Mouse (Mus musculus) heart, embryonic 14.5 days (tissue): ENCODE data around the gene Nme7. TPM values are rescaled to one million over a fixed set of nuclear protein-coding genes. Genes with fewer than 3 reads are reported as not detected.
A peak's percentile ranks its signal among the peaks of the same experiment; 100 is the strongest.

ENCODE experiments used
- ATAC-seq: fragments of 200-750 bp; cut with Nextera tagmentation; 2 replicates; pipeline ENCODE4 v1.8.0; 2017; ENCODE audit warnings: low read depth, moderate TSS enrichment; ENCODE audit not compliant: insufficient number of reproducible peaks, insufficient read depth, low FRiP score
- H3K27ac ChIP-seq, 2 experiments: fragments of 200-500 bp in 1 of 2; fragments of 300-500 bp in 1 of 2; sonication (generic) in 1 of 2; replicated peaks in 1 of 2; 2 replicates each; pipeline ENCODE4 v1.5.1; 2012 to 2014; ENCODE audit warnings: low read depth in 2 of 2, low read length in 2 of 2, control low read depth in 1 of 2, mild to moderate bottlenecking in 1 of 2, mixed read lengths in 1 of 2; ENCODE audit not compliant: control insufficient read depth in 1 of 2, insufficient read depth in 1 of 2
- H3K27me3 ChIP-seq: fragments of 300-500 bp; sonication (generic); 2 replicates; pipeline ENCODE4 v1.6.1; 2014; ENCODE audit warnings: mild to moderate bottlenecking, low read length, control low read depth; ENCODE audit not compliant: control insufficient read depth, insufficient read depth
- H3K36me3 ChIP-seq: fragments of 300-500 bp; sonication (generic); 2 replicates; pipeline ENCODE4 v1.6.1; 2014; ENCODE audit warnings: mild to moderate bottlenecking, control low read depth, low read length, mixed read lengths; ENCODE audit not compliant: control insufficient read depth, insufficient read depth
- H3K4me1 ChIP-seq, 2 experiments: fragments of 200-500 bp in 1 of 2; fragments of 300-500 bp in 1 of 2; sonication (generic) in 1 of 2; 2 replicates each; pipeline ENCODE4 v1.6.1; 2012 to 2014; ENCODE audit warnings: low read length in 2 of 2, control low read depth in 1 of 2, mixed read lengths in 1 of 2; ENCODE audit not compliant: control insufficient read depth in 2 of 2, insufficient read depth in 2 of 2
- H3K4me2 ChIP-seq: fragments of 300-500 bp; sonication (generic); 2 replicates; pipeline ENCODE4 v1.6.1; 2014; ENCODE audit warnings: mild to moderate bottlenecking, low read length
- H3K4me3 ChIP-seq, 2 experiments: fragments of 200-500 bp in 1 of 2; fragments of 300-500 bp in 1 of 2; sonication (generic) in 1 of 2; 2 replicates each; pipeline ENCODE4 v1.5.1; 2012 to 2014; ENCODE audit warnings: low read length in 2 of 2, mild to moderate bottlenecking in 2 of 2, control low read depth in 1 of 2, low read depth in 1 of 2, moderate library complexity in 1 of 2; ENCODE audit not compliant: control insufficient read depth in 1 of 2, insufficient read depth in 1 of 2
- H3K9ac ChIP-seq: fragments of 300-500 bp; sonication (generic); 2 replicates; pipeline ENCODE4 v1.6.1; 2014; ENCODE audit warnings: mild to moderate bottlenecking, low read length
- H3K9me3 ChIP-seq: fragments of 300-500 bp; sonication (generic); 2 replicates; pipeline ENCODE4 v1.6.1; 2016; ENCODE audit warnings: low read length, control low read depth; ENCODE audit not compliant: control insufficient read depth
- WGBS: fragments of 180-500 bp; shearing (Covaris S2); extraction: QIAGEN DNeasy Blood & Tissue Kit; methylation state at CpG from one replicate; pipeline ENCODE4 v1.1.7; 2014; 5-methylcytosine and 5-hydroxymethylcytosine counted together
- polyA plus RNA-seq: library from polyadenylated mRNA; unstranded; fragments of >200 nt; fragmentation: Nextera tagmentation; extraction: Ambion mirVana; gene quantifications from 2 replicates; pipeline ENCODE4 v1.2.1, GENCODE M21; 2014

Nme7 gene
- polyA plus RNA-seq, 1 experiment from 2014 or later, result 19.4 TPM

- 63% methylated on average over 12 of the region's 12 CpGs for WGBS
- Histone ChIP-seq H3K4me2 (no peak overlapping the region), H3K27me3 (no peaks in the 10 kb centered on the region), H3K36me3 (no peaks in the 10 kb centered on the region), H3K4me3 (no peak overlapping the region), H3K4me1 (peaks cover 0 to 13% of the 10 kb centered on the region in 2 experiments; a peak in 3 of 4 replicates), H3K9ac (no peak overlapping the region), H3K9me3 (no peaks in the 10 kb centered on the region), H3K27ac (no peak overlapping the region)
- ATAC-seq, result 0 out of 2 replicates have a peak, but pooled peaks have one; percentile 68
Measured at GRCm38 (mm10) chr1:164366156-164367128, 62.5 kb downstream of the Nme7 start.

GRCm38 (mm10) chr1:164368152-164368551 is 64.2 kb downstream of the Nme7 start:
- 40% methylated on average over 4 of the region's 4 CpGs for whole genome bisulfite sequencing
- Histone ChIP-seq H3K36me3 (no peaks in the 10 kb centered on the region), H3K4me2 (no peak overlapping the region), H3K27me3 (no peaks in the 10 kb centered on the region), H3K4me1 (peaks cover 0 to 13% of the 10 kb centered on the region in 2 experiments; a peak in 3 of 4 replicates), H3K4me3 (no peak overlapping the region), H3K9ac (no peak overlapping the region), H3K9me3 (no peaks in the 10 kb centered on the region), H3K27ac (peak overlapping the region; percentile 19 to 47; a peak in 2 of 4 replicates)
- ATAC-seq, result peak; percentile 54; the same call in 1 of the 2 replicates

GRCm38 (mm10) chr1:164369781-164370180 is 65.9 kb downstream of the Nme7 start:
- Histone ChIP-seq H3K4me2 (no peak overlapping the region), H3K9me3 (no peaks in the 10 kb centered on the region), H3K36me3 (no peaks in the 10 kb centered on the region), H3K27ac (no peak overlapping the region), H3K4me1 (peaks cover 0 to 14% of the 10 kb centered on the region in 2 experiments; a peak in 3 of 4 replicates), H3K4me3 (no peak overlapping the region), H3K9ac (no peak overlapping the region), H3K27me3 (no peaks in the 10 kb centered on the region)
- WGBS, result 77% methylated on average over 2 of the region's 2 CpGs
- ATAC-seq, result no peak

- H3K4me1 ChIP-seq, result peaks cover 0 to 13% of the 10 kb centered on the region in 2 experiments; a peak in 3 of 4 replicates
- H3K36me3 ChIP-seq, result no peaks in the 10 kb centered on the region
- H3K9ac ChIP-seq, result no peak overlapping the region
- ATAC-seq, result no peak
- no peak overlapping the region for H3K4me2 ChIP-seq
- WGBS, result 74% methylated on average over 7 of the region's 7 CpGs
- no peaks in the 10 kb centered on the region for H3K9me3 ChIP-seq
- no peak overlapping the region for H3K4me3 ChIP-seq
- H3K27me3 ChIP-seq, result no peaks in the 10 kb centered on the region
- H3K27ac ChIP-seq, result no peak overlapping the region
Measured at GRCm38 (mm10) chr1:164373029-164373428, 69.1 kb downstream of the Nme7 start.

GRCm38 (mm10) chr1:164374020-164374419 is 70.1 kb downstream of the Nme7 start:
- Histone ChIP-seq H3K27me3 (no peaks in the 10 kb centered on the region), H3K9ac (no peak overlapping the region), H3K4me1 (0 out of 4 replicates have a peak, but pooled peaks cover 0 to 4% of the 10 kb centered on the region in 2 experiments), H3K27ac (no peak overlapping the region), H3K36me3 (no peaks in the 10 kb centered on the region), H3K9me3 (no peaks in the 10 kb centered on the region), H3K4me3 (no peak overlapping the region), H3K4me2 (no peak overlapping the region)
- whole genome bisulfite sequencing, result 61% methylated on average over 7 of the region's 7 CpGs
- no peak for ATAC-seq

- Histone ChIP-seq H3K9ac (no peak overlapping the region), H3K27me3 (no peaks in the 10 kb centered on the region), H3K4me2 (no peak overlapping the region), H3K36me3 (no peaks in the 10 kb centered on the region), H3K4me3 (no peak overlapping the region), H3K9me3 (no peaks in the 10 kb centered on the region), H3K27ac (no peak overlapping the region), H3K4me1 (0 out of 4 replicates have a peak, but pooled peaks cover 0 to 4% of the 10 kb centered on the region in 2 experiments)
- 94% methylated on average over 9 of the region's 9 CpGs for WGBS
- no peak for ATAC-seq
Measured at GRCm38 (mm10) chr1:164375626-164376025, 71.7 kb downstream of the Nme7 start.

GRCm38 (mm10) chr1:164376761-164377487 is 73.0 kb downstream of the Nme7 start:
- no peak for ATAC-seq
- Histone ChIP-seq H3K27me3 (no peaks in the 10 kb centered on the region), H3K4me3 (no peak overlapping the region), H3K27ac (no peak overlapping the region), H3K9me3 (no peaks in the 10 kb centered on the region), H3K4me1 (0 out of 4 replicates have a peak, but pooled peaks cover 0 to 4% of the 10 kb centered on the region in 2 experiments), H3K9ac (no peak overlapping the region), H3K4me2 (no peak overlapping the region), H3K36me3 (no peaks in the 10 kb centered on the region)
- WGBS, result 82% methylated on average over 9 of the region's 9 CpGs
